Mouse (Mus musculus) bone marrow, adult 2 months (tissue): ENCODE data around the gene Ly9. TPM values are rescaled to one million over a fixed set of nuclear protein-coding genes. Genes with fewer than 3 reads are reported as not detected.

Experiments used
- H3K27ac ChIP-seq: fragments of 200-500 bp; 2 replicates; pipeline ENCODE4 v1.5.1; 2012; ENCODE audit warnings: low read depth, mild to moderate bottlenecking, control low read depth, inconsistent platforms, low read length; ENCODE audit not compliant: control insufficient read depth, poor library complexity, insufficient read depth
- H3K4me1 ChIP-seq: fragments of 200-500 bp; 2 replicates; pipeline ENCODE4 v1.6.1; 2011; ENCODE audit warnings: low read length; ENCODE audit not compliant: control insufficient read depth, insufficient read depth
- H3K4me3 ChIP-seq: fragments of 200-500 bp; replicated peaks from 2 replicates; pipeline ENCODE3; 2011; ENCODE audit warnings: mild to moderate bottlenecking, low read depth, low read length, control low read depth; ENCODE audit not compliant: control insufficient read depth
- CTCF ChIP-seq: fragments of 200-500 bp; IDR thresholded peaks from 2 replicates; pipeline ENCODE4 v1.5.1; 2011; ENCODE audit warnings: low read length, control low read depth; ENCODE audit not compliant: control insufficient read depth, insufficient read depth
- POLR2A ChIP-seq: fragments of 200-500 bp; IDR thresholded peaks from 2 replicates; pipeline ENCODE4 v1.6.1; 2011; ENCODE audit warnings: low read depth, mild to moderate bottlenecking, control low read depth, low read length, borderline replicate concordance; ENCODE audit not compliant: control insufficient read depth
- WGBS: fragments of 180-500 bp; shearing (Covaris S2); methylation state at CpG from one replicate; pipeline ENCODE4 v1.1.7; 2018; 5-methylcytosine and 5-hydroxymethylcytosine counted together
- polyA plus RNA-seq: library from polyadenylated mRNA; stranded (reverse); fragments of >200 nt; gene quantifications from 2 replicates; pipeline ENCODE4 v1.2.4, GENCODE M21; 2011; ENCODE audit warnings: low replicate concordance; ENCODE audit not compliant: missing spikeins, insufficient read depth, insufficient read length

The Ly9 gene
- polyA plus RNA-seq, 1 experiment: 23.7 TPM

DNA sequence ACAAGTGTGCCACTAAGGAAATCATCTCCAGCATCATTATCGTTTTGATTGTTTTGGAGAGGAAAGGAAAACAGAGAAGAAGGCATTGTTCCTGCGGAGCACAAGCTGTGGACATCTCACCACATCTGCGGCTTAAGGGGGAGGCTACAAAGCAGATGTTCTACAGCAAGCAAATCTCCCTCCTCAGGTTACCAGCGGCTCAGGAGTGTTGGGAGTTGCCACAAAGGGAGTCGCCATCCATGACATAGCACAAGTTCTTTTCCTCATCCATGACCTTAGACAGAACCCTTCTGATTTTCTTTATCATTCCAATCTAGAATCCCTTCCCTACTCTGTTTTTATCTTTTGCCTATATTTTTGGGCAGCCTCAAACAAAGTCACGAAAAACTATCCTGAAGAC, 28.5 kb upstream of the Ly9 start:
- WGBS: 74% methylated on average over 6 of the region's 6 CpGs
- peaks cover 1% of the 10 kb centered on the region; the same call in 1 of the 2 replicates for H3K4me1 ChIP-seq

DNA sequence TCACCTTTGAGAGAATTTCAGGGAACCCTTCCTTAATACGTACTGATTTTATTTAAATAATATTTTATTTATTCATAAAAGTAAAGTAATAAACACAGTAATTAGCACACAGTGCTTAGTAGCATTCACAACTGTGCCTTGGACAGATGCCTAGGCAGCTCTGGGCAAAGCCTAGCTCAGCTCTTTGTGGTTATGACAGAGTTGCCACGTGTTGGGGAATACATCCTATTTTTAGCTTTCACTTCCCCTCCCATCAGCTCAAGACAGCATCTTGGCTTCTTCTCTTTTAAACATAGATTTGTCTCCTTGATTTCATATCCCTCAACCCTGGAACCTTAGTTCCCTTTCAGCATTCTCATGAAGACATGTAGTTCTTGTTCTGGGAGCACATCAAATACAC, 24.2 kb upstream of the Ly9 start:
- 8% methylated on average over 2 of the region's 2 CpGs for WGBS
- no peak overlapping the region for H3K27ac ChIP-seq
- TF ChIP-seq CTCF (no peak), POLR2A (no peak)
- H3K4me3 ChIP-seq: no peak overlapping the region
- no peaks in the 10 kb centered on the region; the same call in 1 of the 2 replicates for H3K4me1 ChIP-seq

More for the DNA sequence above, 28.5 kb upstream of the Ly9 start:
- no peak for TF ChIP-seq CTCF
- TF ChIP-seq POLR2A: no peak
- no peak overlapping the region for H3K4me3 ChIP-seq
- H3K27ac ChIP-seq: no peak overlapping the region

DNA sequence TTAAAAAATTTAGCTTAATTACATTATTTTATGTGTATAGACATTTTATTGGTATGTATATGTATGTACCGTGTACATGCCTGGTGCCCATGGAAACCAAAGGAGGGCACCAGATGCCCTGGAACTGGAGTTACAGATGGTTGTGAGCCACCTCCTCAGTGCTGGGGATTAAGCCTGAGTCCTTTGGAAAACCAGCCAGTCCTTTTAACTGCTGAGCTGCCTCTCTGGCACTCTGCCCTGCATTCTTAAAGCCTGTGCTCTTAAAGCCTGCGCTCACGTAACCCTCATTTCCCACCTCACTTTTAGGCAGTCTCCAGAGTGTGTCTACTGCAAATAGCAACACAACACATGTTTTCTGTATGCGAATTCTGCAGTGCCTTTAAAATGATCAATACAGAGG, 23.7 kb upstream of the Ly9 start:
- Histone ChIP-seq H3K27ac (peak overlapping the region; percentile 44; the same call in 1 of the 2 replicates), H3K4me3 (no peak overlapping the region), H3K4me1 (no peaks in the 10 kb centered on the region; the same call in 1 of the 2 replicates)
- TF ChIP-seq CTCF (no peak), POLR2A (no peak)
- WGBS: 39% methylated on average over 4 of the region's 4 CpGs

DNA sequence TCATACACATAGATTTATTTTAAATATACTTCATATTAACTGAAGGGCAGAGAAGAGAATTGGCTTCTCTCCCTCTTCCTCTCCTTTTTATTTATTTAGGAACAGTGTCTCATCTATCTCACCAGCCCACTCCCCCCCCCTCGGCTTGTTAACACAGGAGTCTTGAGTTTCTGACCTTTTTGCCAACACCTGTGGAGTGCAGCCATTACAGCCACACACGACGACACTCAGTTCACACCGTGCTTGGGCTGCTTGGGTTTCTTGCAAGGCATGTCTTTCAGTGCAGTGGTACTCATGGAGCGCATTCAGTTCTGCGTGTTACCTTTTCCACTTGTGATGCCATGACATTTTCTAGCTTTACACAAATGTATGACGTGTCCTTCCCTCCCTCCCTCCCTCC, 22.8 kb upstream of the Ly9 start:
- TF ChIP-seq POLR2A: no peak
- no peak for TF ChIP-seq CTCF
- no peak overlapping the region for H3K4me3 ChIP-seq
- H3K27ac ChIP-seq: no peak overlapping the region
- H3K4me1 ChIP-seq: no peaks in the 10 kb centered on the region; the same call in 1 of the 2 replicates
- WGBS: 74% methylated on average over 7 of the region's 7 CpGs

DNA sequence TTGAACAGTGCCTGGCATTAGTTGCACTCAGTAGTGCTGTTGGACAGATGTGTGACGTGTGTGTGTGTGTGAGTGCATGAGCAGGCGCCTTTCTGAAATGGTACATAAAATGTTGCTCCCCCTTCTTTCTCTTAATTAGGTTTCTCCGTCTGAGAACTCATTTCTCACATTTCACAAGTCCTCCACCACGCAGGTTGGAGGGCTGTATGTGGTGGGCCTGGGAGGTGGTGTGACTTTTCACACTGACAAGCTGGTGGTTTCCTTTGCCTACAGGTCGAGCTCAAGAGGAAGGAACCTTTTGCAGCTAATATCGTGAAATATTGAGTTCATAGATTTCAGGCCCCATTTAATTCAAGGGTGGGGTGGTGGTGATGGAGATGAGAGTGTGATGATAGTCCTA, 22.0 kb upstream of the Ly9 start:
- no peak overlapping the region for H3K27ac ChIP-seq
- no peaks in the 10 kb centered on the region; the same call in 1 of the 2 replicates for H3K4me1 ChIP-seq
- WGBS: 31% methylated on average over 6 of the region's 6 CpGs
- TF ChIP-seq CTCF: no peak
- no peak for TF ChIP-seq POLR2A
- H3K4me3 ChIP-seq: no peak overlapping the region

DNA sequence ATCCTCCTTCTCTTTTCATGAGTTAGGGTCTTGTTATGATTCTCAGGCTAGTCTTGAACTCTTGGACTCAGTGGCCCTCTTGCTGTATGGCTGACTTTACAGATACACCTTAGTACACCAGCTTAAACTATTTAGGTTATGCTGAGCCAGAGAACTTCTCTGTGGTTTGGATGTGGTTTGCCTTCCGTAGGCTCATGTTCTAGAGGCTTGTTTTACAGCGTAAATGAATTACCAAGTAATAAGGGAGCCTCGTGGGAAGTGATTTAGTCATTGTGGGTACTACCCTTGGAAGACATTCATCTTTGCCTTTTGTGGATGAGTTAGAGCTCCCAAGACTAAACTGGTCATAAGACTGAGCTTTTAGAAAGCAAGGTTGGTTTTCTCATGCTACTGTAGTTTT, 20.6 kb upstream of the Ly9 start:
- Histone ChIP-seq H3K27ac (no peak overlapping the region), H3K4me3 (no peak overlapping the region), H3K4me1 (no peaks in the 10 kb centered on the region; the same call in 1 of the 2 replicates)
- WGBS: 14% methylated on average over 3 of the region's 3 CpGs
- TF ChIP-seq CTCF: no peak
- no peak for TF ChIP-seq POLR2A

DNA sequence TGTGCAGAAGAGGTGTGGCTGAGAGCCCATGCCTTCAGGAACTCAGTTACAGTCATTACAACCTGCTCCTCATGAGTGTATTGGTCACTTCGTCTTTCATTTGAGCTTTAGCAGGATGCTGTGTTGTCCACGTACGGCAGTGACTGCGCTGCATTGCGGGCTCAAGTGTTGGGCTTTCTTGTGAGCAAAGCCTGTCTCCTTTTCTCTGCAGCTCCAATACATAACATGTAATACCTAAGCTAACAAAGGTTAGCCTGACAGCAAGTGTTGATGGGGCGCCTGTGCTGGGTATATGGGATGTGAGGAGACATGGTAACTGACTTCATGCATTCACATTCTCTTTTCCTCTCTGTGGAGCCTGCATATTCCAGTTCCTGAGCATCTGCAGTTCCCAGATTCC, 12.9 kb upstream of the Ly9 start:
- 0 out of 2 replicates have a peak overlapping the region, but pooled peaks have one; percentile 58 for H3K27ac ChIP-seq
- no peak for TF ChIP-seq CTCF
- no peak for TF ChIP-seq POLR2A

DNA sequence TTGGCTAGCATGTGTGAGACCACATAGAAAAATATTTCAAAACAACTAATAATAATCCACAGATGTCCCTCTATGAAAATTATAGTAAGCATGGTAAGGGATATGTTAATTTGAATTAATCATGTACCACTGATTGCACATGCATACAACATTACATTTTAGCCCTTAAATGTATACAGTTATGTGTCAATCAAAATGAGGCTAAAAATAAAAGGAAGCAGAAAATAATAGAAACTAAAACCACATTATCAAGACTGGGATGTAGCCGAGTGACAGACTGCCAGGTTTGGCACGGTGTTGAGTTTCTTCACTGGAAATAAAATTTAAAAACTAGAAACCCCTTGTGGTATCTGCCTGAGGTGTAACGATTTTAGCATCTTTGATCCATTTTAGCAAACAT, 12.4 kb upstream of the Ly9 start:
- peaks cover 5% of the 10 kb centered on the region for H3K4me1 ChIP-seq
- H3K4me3 ChIP-seq: no peak overlapping the region
- TF ChIP-seq CTCF: no peak
- TF ChIP-seq POLR2A: no peak
- WGBS: 4% methylated on average over 3 of the region's 3 CpGs
- no peak overlapping the region; the same call in 1 of the 2 replicates for H3K27ac ChIP-seq

More for the DNA sequence above, 12.9 kb upstream of the Ly9 start:
- Histone ChIP-seq H3K4me3 (no peak overlapping the region), H3K4me1 (peaks cover 5% of the 10 kb centered on the region)
- WGBS: 68% methylated on average over 6 of the region's 6 CpGs

DNA sequence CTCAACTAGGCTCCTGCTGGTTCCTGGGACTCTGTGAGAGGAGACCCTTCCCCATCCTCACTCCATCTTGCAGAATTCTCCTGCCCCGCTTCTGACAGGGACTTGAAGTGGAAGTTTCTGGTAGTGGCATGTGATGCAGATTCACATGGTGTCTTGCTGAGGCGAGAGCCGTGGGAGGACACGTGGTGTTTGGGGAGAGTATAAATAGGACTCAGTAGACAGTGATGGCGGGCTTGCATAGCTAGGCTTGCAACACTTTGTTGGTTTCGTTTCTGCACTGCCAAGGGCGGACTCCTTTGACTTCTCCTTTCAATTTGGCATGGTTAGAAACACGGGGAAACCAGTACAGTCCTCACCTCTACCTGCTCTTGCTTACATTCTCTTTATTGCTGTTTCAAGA, 11.8 kb upstream of the Ly9 start:
- peaks cover 5% of the 10 kb centered on the region for H3K4me1 ChIP-seq
- H3K27ac ChIP-seq: peak overlapping the region; percentile 64
- peak overlapping the region; percentile 11 for H3K4me3 ChIP-seq
- TF ChIP-seq CTCF (no peak), POLR2A (no peak)
- 7% methylated on average over 8 of the region's 8 CpGs for whole genome bisulfite sequencing
